Mouse (Mus musculus): ENCODE results near the gene Fut8. TPM values are rescaled to one million over a fixed set of nuclear protein-coding genes. Genes with fewer than 3 reads are reported as not detected.

Fut8 gene
- total RNA-seq (2018; cell fraction: chromatin; rRNA removed): 100 to 1,000 TPM in 2 of 26 experiments, 10 to 100 TPM in 24; 29.7 to 145 (median 56.4) TPM
- total RNA-seq (2018; cell fraction: cytosol; rRNA removed): 10 to 100 TPM; 21.3 to 39.9 (median 28.7) TPM
- 100 to 1,000 TPM in 1 of 26 experiments, 10 to 100 TPM in 25; 32.8 to 106 (median 48.6) TPM for total RNA-seq (2018; cell fraction: nucleus; rRNA removed)
- polyA plus RNA-seq (2018): 19.2 to 29.5 TPM (median 21.0 TPM) in 3 replicates

GRCm38 (mm10) chr12:77237950-77238530 lies at the start of gene Fut8:
Gene Fut8, plus strand, starts transcription at chr12:77238125.
- WGBS (ENCODE audit: missing documents): under 1% methylated on average over 46 of the region's 46 CpGs
- Histone ChIP-seq H3K4me3 (ENCODE audit: inconsistent target) (peak within 1 kb of the TSS; percentile 56), H3K27ac (no peak within 1 kb of the TSS), H3K36me3 (ENCODE audit: inconsistent target) (no peaks in the 10 kb centered on the region), H3K79me2 (ENCODE audit: inconsistent target) (peaks cover 20% of the 10 kb centered on the region; the same call in 1 of the 2 replicates)

GRCm38 (mm10) chr12:77189161-77189560 lies 48.8 kb upstream of the Fut8 start:
- 81% methylated on average over 4 of the region's 4 CpGs for WGBS (ENCODE audit: missing documents)
- no peak overlapping the region for H3K27ac ChIP-seq
- H3K79me2 ChIP-seq (ENCODE audit: inconsistent target): no peaks in the 10 kb centered on the region
- no peak overlapping the region for H3K4me3 ChIP-seq (ENCODE audit: inconsistent target)
- no peaks in the 10 kb centered on the region for H3K36me3 ChIP-seq (ENCODE audit: inconsistent target)

- Histone ChIP-seq H3K27ac (no peak overlapping the region), H3K36me3 (ENCODE audit: inconsistent target) (no peaks in the 10 kb centered on the region), H3K4me3 (ENCODE audit: inconsistent target) (no peak overlapping the region), H3K79me2 (ENCODE audit: inconsistent target) (no peaks in the 10 kb centered on the region)
- 82% methylated on average over 3 of the region's 3 CpGs for WGBS (ENCODE audit: missing documents)
These were observed 47.9 kb upstream of the Fut8 start for GRCm38 (mm10) chr12:77189933-77190446.

- Histone ChIP-seq H3K79me2 (ENCODE audit: inconsistent target) (no peaks in the 10 kb centered on the region), H3K27ac (no peak overlapping the region)
- WGBS (ENCODE audit: missing documents): 64% methylated on average over 9 of the region's 9 CpGs
These were observed 46.2 kb upstream of the Fut8 start for GRCm38 (mm10) chr12:77191478-77192271.

GRCm38 (mm10) chr12:77192714-77193113 lies 45.2 kb upstream of the Fut8 start:
- Histone ChIP-seq H3K4me3 (ENCODE audit: inconsistent target) (no peak overlapping the region), H3K36me3 (ENCODE audit: inconsistent target) (no peaks in the 10 kb centered on the region), H3K79me2 (ENCODE audit: inconsistent target) (no peaks in the 10 kb centered on the region), H3K27ac (no peak overlapping the region)
- WGBS (ENCODE audit: missing documents): 93% methylated on average over 3 of the region's 3 CpGs

More at GRCm38 (mm10) chr12:77191478-77192271, 46.2 kb upstream of the Fut8 start:
- Histone ChIP-seq H3K36me3 (ENCODE audit: inconsistent target) (no peaks in the 10 kb centered on the region), H3K4me3 (ENCODE audit: inconsistent target) (no peak overlapping the region)

GRCm38 (mm10) chr12:77193225-77193716 lies 44.7 kb upstream of the Fut8 start:
- 19% methylated on average over 4 of the region's 4 CpGs for WGBS (ENCODE audit: missing documents)
- Histone ChIP-seq H3K4me3 (ENCODE audit: inconsistent target) (no peak overlapping the region), H3K79me2 (ENCODE audit: inconsistent target) (no peaks in the 10 kb centered on the region), H3K36me3 (ENCODE audit: inconsistent target) (no peaks in the 10 kb centered on the region), H3K27ac (no peak overlapping the region)

- no peak overlapping the region for H3K27ac ChIP-seq
- H3K4me3 ChIP-seq (ENCODE audit: inconsistent target): no peak overlapping the region
- no peaks in the 10 kb centered on the region for H3K79me2 ChIP-seq (ENCODE audit: inconsistent target)
- WGBS (ENCODE audit: missing documents): 84% methylated on average over 2 of the region's 2 CpGs
- no peaks in the 10 kb centered on the region for H3K36me3 ChIP-seq (ENCODE audit: inconsistent target)
These were observed 42.9 kb upstream of the Fut8 start for GRCm38 (mm10) chr12:77195044-77195443.

- H3K79me2 ChIP-seq (ENCODE audit: inconsistent target): no peaks in the 10 kb centered on the region
- H3K27ac ChIP-seq: no peak overlapping the region
- H3K36me3 ChIP-seq (ENCODE audit: inconsistent target): no peaks in the 10 kb centered on the region
- WGBS (ENCODE audit: missing documents): 94% methylated on average over 2 of the region's 2 CpGs
- no peak overlapping the region for H3K4me3 ChIP-seq (ENCODE audit: inconsistent target)
These were observed 41.3 kb upstream of the Fut8 start for GRCm38 (mm10) chr12:77196529-77197095.

- Histone ChIP-seq H3K4me3 (ENCODE audit: inconsistent target) (no peak overlapping the region), H3K27ac (no peak overlapping the region), H3K79me2 (ENCODE audit: inconsistent target) (no peaks in the 10 kb centered on the region), H3K36me3 (ENCODE audit: inconsistent target) (no peaks in the 10 kb centered on the region)
- 21% methylated on average over 7 of the region's 7 CpGs for WGBS (ENCODE audit: missing documents)
These were observed 40.8 kb upstream of the Fut8 start for GRCm38 (mm10) chr12:77197121-77197599.

GRCm38 (mm10) chr12:77198253-77198652 lies 39.7 kb upstream of the Fut8 start:
- 47% methylated on average over 4 of the region's 4 CpGs for WGBS (ENCODE audit: missing documents)
- Histone ChIP-seq H3K36me3 (ENCODE audit: inconsistent target) (no peaks in the 10 kb centered on the region), H3K4me3 (ENCODE audit: inconsistent target) (no peak overlapping the region), H3K79me2 (ENCODE audit: inconsistent target) (no peaks in the 10 kb centered on the region), H3K27ac (no peak overlapping the region)

GRCm38 (mm10) chr12:77201461-77202143 lies 36.3 kb upstream of the Fut8 start:
- no peaks in the 10 kb centered on the region for H3K36me3 ChIP-seq (ENCODE audit: inconsistent target)
- WGBS (ENCODE audit: missing documents): 57% methylated on average over 8 of the region's 10 CpGs
- no peak overlapping the region for H3K4me3 ChIP-seq (ENCODE audit: inconsistent target)
- H3K79me2 ChIP-seq (ENCODE audit: inconsistent target): no peaks in the 10 kb centered on the region
- no peak overlapping the region for H3K27ac ChIP-seq

- Histone ChIP-seq H3K27ac (no peak overlapping the region), H3K79me2 (ENCODE audit: inconsistent target) (no peaks in the 10 kb centered on the region), H3K4me3 (ENCODE audit: inconsistent target) (no peak overlapping the region), H3K36me3 (ENCODE audit: inconsistent target) (no peaks in the 10 kb centered on the region)
- 96% methylated on average over 4 of the region's 4 CpGs for WGBS (ENCODE audit: missing documents)
These were observed 34.8 kb upstream of the Fut8 start for GRCm38 (mm10) chr12:77203136-77203535.

- 96% methylated on average over 5 of the region's 5 CpGs for WGBS (ENCODE audit: missing documents)
- H3K79me2 ChIP-seq (ENCODE audit: inconsistent target): no peaks in the 10 kb centered on the region
- H3K4me3 ChIP-seq (ENCODE audit: inconsistent target): no peak overlapping the region
- no peaks in the 10 kb centered on the region for H3K36me3 ChIP-seq (ENCODE audit: inconsistent target)
- H3K27ac ChIP-seq: no peak overlapping the region
These were observed 31.1 kb upstream of the Fut8 start for GRCm38 (mm10) chr12:77206852-77207251.

- WGBS (ENCODE audit: missing documents): 4% methylated on average over 2 of the region's 2 CpGs
- Histone ChIP-seq H3K27ac (no peak overlapping the region), H3K4me3 (ENCODE audit: inconsistent target) (no peak overlapping the region), H3K36me3 (ENCODE audit: inconsistent target) (no peaks in the 10 kb centered on the region), H3K79me2 (ENCODE audit: inconsistent target) (no peaks in the 10 kb centered on the region)
These were observed 29.9 kb upstream of the Fut8 start for GRCm38 (mm10) chr12:77208056-77208455.
